Mouse (Mus musculus): Measurements from ENCODE around the gene Rgl2. TPM values are rescaled to one million over a fixed set of nuclear protein-coding genes. Genes with fewer than 3 reads are reported as not detected.
"Not testable (repeated sequence)": the region's sequence is repeated elsewhere in the genome, so short reads cannot be mapped to it uniquely, and the experiment has no call there.

Gene Rgl2
- polyA plus RNA-seq, 1 experiment from 2014 or later = 51.3 TPM

DNA sequence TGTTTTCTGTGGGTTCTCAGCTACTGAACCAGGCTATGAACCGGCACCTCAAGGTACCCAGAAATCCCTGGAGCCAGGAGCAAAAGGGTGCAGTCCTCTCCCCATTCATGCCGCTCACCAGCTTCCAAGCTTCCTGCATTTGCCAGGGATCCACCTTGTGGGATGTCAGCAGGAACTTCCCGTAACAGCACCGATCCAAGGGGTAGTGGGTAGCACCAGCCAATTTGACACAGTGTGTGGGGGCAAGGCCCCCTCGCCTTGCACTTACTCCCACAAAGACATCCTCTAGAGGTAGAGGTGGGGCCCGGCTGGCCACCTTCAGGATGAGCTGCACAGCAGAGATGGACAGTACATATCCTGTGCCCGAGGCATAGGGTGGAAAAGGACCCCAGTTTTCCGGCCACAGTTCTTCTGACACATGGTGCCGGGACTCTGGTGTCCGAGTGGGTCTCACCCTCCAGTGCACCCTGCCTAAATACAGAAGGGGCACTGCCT lies 20.8 kb downstream of the Rgl2 start:
- H3K36me3 ChIP-seq (ENCODE audit: control insufficient read depth, insufficient read depth, low read length) = peaks cover 22% of the 10 kb centered on the region; the same call in 1 of the 2 replicates
- no peaks in the 10 kb centered on the region for H3K27me3 ChIP-seq (ENCODE audit: control insufficient read depth, insufficient read depth, low read length)
- peak overlapping the region; percentile 49 for H3K4me3 ChIP-seq (ENCODE audit: low read depth, low read length)
- H3K4me1 ChIP-seq (ENCODE audit: control insufficient read depth, insufficient read depth, low read length) = peaks cover 39% of the 10 kb centered on the region
- 82% methylated on average over 10 of the region's 10 CpGs for WGBS
- no peaks in the 10 kb centered on the region for H3K9me3 ChIP-seq (ENCODE audit: control insufficient read depth, low read length)
- H3K4me2 ChIP-seq (ENCODE audit: low read depth, low read length) = peak overlapping the region; percentile 95
- H3K27ac ChIP-seq (ENCODE audit: low read depth, low read length) = peak overlapping the region; percentile 90; the same call in 1 of the 2 replicates
- H3K9ac ChIP-seq (replicated peaks; ENCODE audit: low read depth, low read length) = peak overlapping the region; percentile 72
- no peak for ATAC-seq (ENCODE audit: low read depth)

GRCm38 (mm10) chr17:33951021-33951946 lies 21.9 kb downstream of the Rgl2 start, which contains the start of gene B3galt4:
TSS of gene B3galt4 (minus strand) at chr17:33951488.
- Histone ChIP-seq H3K4me2 (ENCODE audit: low read depth, low read length) (peak within 1 kb of the TSS; percentile 95), H3K4me3 (ENCODE audit: low read depth, low read length) (peak within 1 kb of the TSS; percentile 49), H3K9me3 (ENCODE audit: control insufficient read depth, low read length) (no peaks in the 10 kb centered on the region), H3K27ac (ENCODE audit: low read depth, low read length) (peak within 1 kb of the TSS; percentile 90), H3K36me3 (ENCODE audit: control insufficient read depth, insufficient read depth, low read length) (peaks cover 19% of the 10 kb centered on the region; the same call in 1 of the 2 replicates), H3K4me1 (ENCODE audit: control insufficient read depth, insufficient read depth, low read length) (peaks cover 39% of the 10 kb centered on the region), H3K9ac (replicated peaks; ENCODE audit: low read depth, low read length) (peak within 1 kb of the TSS; percentile 72), H3K27me3 (ENCODE audit: control insufficient read depth, insufficient read depth, low read length) (no peaks in the 10 kb centered on the region)
- under 1% methylated on average over 45 of the region's 45 CpGs for WGBS
- ATAC-seq (ENCODE audit: low read depth) = peak; percentile 72

GRCm38 (mm10) chr17:33952015-33952414 lies 22.7 kb downstream of the Rgl2 start:
- Histone ChIP-seq H3K4me2 (ENCODE audit: low read depth, low read length) (peak overlapping the region; percentile 95), H3K36me3 (ENCODE audit: control insufficient read depth, insufficient read depth, low read length) (peaks cover 17% of the 10 kb centered on the region; the same call in 1 of the 2 replicates), H3K9ac (replicated peaks; ENCODE audit: low read depth, low read length) (peak overlapping the region; percentile 72; the same call in 1 of the 2 replicates), H3K4me1 (ENCODE audit: control insufficient read depth, insufficient read depth, low read length) (peaks cover 44% of the 10 kb centered on the region)
- not testable (repeated sequence) for H3K27ac ChIP-seq (ENCODE audit: low read depth, low read length); ATAC-seq (ENCODE audit: low read depth); H3K9me3 ChIP-seq (ENCODE audit: control insufficient read depth, low read length); H3K4me3 ChIP-seq (ENCODE audit: low read depth, low read length); H3K27me3 ChIP-seq (ENCODE audit: control insufficient read depth, insufficient read depth, low read length)
- 79% methylated on average over 13 of the region's 13 CpGs for WGBS

DNA sequence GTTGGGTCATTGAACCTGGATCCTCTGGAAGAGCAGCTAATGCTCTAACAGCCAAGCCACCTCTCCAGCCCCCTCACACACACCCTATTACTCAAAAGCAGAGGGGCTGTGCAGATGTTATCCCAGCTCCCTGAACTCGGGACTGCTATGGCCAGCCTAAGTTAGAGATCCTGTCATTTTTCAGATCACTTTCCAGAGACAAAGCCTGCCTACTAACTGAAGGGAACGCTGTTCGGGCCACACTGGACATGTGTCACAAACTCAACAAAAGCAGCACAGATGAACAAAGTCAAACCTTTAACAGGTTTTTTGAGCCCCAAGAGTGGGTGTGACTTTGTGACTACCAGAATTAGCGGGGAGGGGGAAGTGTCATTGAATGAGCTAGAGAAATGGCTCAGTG lies 23.5 kb downstream of the Rgl2 start:
- Histone ChIP-seq H3K4me3 (ENCODE audit: low read depth, low read length) (no peak overlapping the region), H3K36me3 (ENCODE audit: control insufficient read depth, insufficient read depth, low read length) (peaks cover 13% of the 10 kb centered on the region; the same call in 1 of the 2 replicates)

DNA sequence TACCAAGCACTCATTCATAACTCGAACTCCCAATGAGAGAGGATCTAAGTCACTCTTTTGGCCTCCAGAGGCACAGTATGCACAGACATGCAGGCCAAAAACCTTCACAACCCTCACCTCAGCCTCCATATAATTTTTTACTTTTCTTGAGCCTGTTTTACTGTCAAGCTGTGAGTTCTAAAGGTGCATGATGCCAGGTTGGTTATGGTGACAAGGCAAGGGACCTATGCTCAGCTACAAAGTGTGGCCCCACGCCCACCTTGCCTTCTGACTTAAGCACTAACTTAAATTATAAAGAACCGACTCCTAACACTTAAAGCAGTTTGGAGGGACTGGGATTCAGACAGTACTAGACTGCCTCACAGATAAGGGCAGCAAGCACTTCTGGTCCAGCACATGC lies 24.0 kb downstream of the Rgl2 start:
- ATAC-seq (ENCODE audit: low read depth) = no peak
- Histone ChIP-seq H3K9ac (replicated peaks; ENCODE audit: low read depth, low read length) (no peak overlapping the region), H3K36me3 (ENCODE audit: control insufficient read depth, insufficient read depth, low read length) (peaks cover 16% of the 10 kb centered on the region; the same call in 1 of the 2 replicates), H3K27me3 (ENCODE audit: control insufficient read depth, insufficient read depth, low read length) (no peaks in the 10 kb centered on the region), H3K4me3 (ENCODE audit: low read depth, low read length) (no peak overlapping the region), H3K9me3 (ENCODE audit: control insufficient read depth, low read length) (no peaks in the 10 kb centered on the region), H3K4me1 (ENCODE audit: control insufficient read depth, insufficient read depth, low read length) (peaks cover 44% of the 10 kb centered on the region), H3K4me2 (ENCODE audit: low read depth, low read length) (no peak overlapping the region), H3K27ac (ENCODE audit: low read depth, low read length) (no peak overlapping the region)
- whole genome bisulfite sequencing = 84% methylated on average over 3 of the region's 3 CpGs

More for the DNA sequence above, 23.5 kb downstream of the Rgl2 start:
- ATAC-seq (ENCODE audit: low read depth) = no peak
- H3K27me3 ChIP-seq (ENCODE audit: control insufficient read depth, insufficient read depth, low read length) = no peaks in the 10 kb centered on the region
- WGBS = 79% methylated on average over 4 of the region's 4 CpGs
- H3K9me3 ChIP-seq (ENCODE audit: control insufficient read depth, low read length) = no peaks in the 10 kb centered on the region
- no peak overlapping the region for H3K4me2 ChIP-seq (ENCODE audit: low read depth, low read length)
- H3K27ac ChIP-seq (ENCODE audit: low read depth, low read length) = no peak overlapping the region
- H3K9ac ChIP-seq (replicated peaks; ENCODE audit: low read depth, low read length) = no peak overlapping the region
- peaks cover 44% of the 10 kb centered on the region for H3K4me1 ChIP-seq (ENCODE audit: control insufficient read depth, insufficient read depth, low read length)

DNA sequence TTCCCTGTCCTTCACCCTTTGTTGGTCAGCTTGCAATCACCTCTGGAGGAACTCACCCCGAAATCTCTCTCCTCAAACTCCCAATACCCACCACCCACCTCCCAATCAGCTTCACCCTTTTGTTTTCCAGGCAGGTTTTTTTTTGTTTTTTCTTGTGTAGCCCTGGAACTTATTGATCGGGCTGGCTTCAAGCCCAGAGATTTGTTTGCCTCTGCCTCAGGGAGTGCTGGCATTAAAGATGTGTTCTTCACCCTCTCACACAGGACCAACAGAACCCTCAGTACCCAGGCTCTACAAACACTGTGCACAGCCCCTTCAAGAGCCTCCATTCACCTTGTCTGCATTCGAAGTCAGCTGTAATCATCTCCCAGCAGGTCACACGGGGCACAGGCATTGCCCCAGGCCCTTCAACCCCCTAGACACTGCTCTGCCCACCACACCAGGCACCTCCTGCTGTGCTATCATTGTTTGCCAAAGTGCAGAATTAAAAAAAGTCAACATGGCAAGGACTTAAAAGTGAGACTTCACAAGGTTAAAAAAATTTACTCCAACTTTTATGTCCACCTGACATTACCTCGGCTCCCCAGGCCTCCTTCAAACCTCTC lies 24.7 kb downstream of the Rgl2 start:
- Histone ChIP-seq H3K9ac (replicated peaks; ENCODE audit: low read depth, low read length) (peak overlapping the region; percentile 91), H3K27me3 (ENCODE audit: control insufficient read depth, insufficient read depth, low read length) (no peaks in the 10 kb centered on the region), H3K9me3 (ENCODE audit: control insufficient read depth, low read length) (no peaks in the 10 kb centered on the region), H3K4me3 (ENCODE audit: low read depth, low read length) (peak overlapping the region; percentile 96), H3K36me3 (ENCODE audit: control insufficient read depth, insufficient read depth, low read length) (peaks cover 23% of the 10 kb centered on the region; the same call in 1 of the 2 replicates), H3K4me1 (ENCODE audit: control insufficient read depth, insufficient read depth, low read length) (peaks cover 44% of the 10 kb centered on the region), H3K4me2 (ENCODE audit: low read depth, low read length) (peak overlapping the region; percentile 98), H3K27ac (ENCODE audit: low read depth, low read length) (no peak overlapping the region; the same call in 1 of the 2 replicates)
- ATAC-seq (ENCODE audit: low read depth) = no peak
- 27% methylated on average over 5 of the region's 5 CpGs for WGBS

DNA sequence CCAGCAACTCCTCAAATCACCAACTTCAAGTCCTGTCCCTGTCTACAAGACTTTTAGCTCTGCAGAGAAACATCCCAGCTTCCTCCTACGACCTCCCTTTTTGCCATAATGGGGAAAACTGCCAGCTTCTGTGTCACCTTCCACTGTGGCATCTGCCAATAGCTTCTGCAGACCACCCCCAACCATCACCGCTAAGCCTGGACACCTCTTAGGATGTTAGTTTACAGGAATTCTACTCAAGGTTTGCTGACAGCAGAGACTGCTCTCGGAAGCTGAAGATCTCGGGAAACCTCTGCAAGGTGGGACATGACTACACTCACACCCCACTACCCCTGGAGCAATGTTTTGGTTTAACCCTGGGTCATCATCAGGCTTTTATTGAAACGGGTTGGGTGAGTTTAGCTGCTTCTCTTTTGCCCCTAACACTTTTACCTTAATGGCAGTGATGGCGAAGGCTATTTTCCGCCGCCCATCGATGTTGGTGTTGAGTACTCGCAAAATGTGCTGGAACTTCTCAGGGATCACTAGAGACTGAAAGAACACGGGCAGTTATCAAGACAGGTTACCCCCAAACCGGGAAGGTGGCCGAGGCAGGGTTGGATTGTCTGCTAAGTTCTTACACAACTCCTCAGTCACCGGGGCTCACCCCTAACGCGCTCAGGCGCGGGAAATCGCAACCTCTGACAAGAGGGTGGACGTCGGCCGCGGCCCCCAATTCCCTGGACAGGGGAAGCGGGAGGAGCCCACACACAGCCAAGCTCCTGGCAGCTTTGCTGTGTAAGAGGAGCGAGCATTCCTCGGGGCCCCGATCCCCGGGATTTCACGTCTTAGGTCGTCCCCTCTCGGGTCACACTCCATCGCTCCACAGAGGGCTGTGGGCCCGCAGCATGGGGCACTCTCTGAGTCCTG lies 25.6 kb downstream of the Rgl2 start:
- Histone ChIP-seq H3K27me3 (ENCODE audit: control insufficient read depth, insufficient read depth, low read length) (no peaks in the 10 kb centered on the region), H3K4me2 (ENCODE audit: low read depth, low read length) (peak overlapping the region; percentile 98), H3K9ac (replicated peaks; ENCODE audit: low read depth, low read length) (peak overlapping the region; percentile 91), H3K4me3 (ENCODE audit: low read depth, low read length) (peak overlapping the region; percentile 96), H3K27ac (ENCODE audit: low read depth, low read length) (peak overlapping the region; percentile 91), H3K36me3 (ENCODE audit: control insufficient read depth, insufficient read depth, low read length) (peaks cover 25% of the 10 kb centered on the region), H3K4me1 (ENCODE audit: control insufficient read depth, insufficient read depth, low read length) (peaks cover 39% of the 10 kb centered on the region), H3K9me3 (ENCODE audit: control insufficient read depth, low read length) (no peaks in the 10 kb centered on the region)
- no peak; the same call in 1 of the 2 replicates for ATAC-seq (ENCODE audit: low read depth)
- WGBS = 1% methylated on average over 33 of the region's 33 CpGs

GRCm38 (mm10) chr17:33955555-33956214 lies 26.3 kb downstream of the Rgl2 start, which contains the start of the genes Vps52 and Rps18:
TSS of gene Vps52 (plus strand) at chr17:33955812.
TSS of gene Rps18 (minus strand) at chr17:33956001.
- under 1% methylated on average over 50 of the region's 50 CpGs for WGBS
- Histone ChIP-seq H3K9ac (replicated peaks; ENCODE audit: low read depth, low read length) (peak within 1 kb of the TSS; percentile 91), H3K27me3 (ENCODE audit: control insufficient read depth, insufficient read depth, low read length) (no peaks in the 10 kb centered on the region), H3K4me1 (ENCODE audit: control insufficient read depth, insufficient read depth, low read length) (peaks cover 31% of the 10 kb centered on the region), H3K36me3 (ENCODE audit: control insufficient read depth, insufficient read depth, low read length) (peaks cover 30% of the 10 kb centered on the region), H3K4me3 (ENCODE audit: low read depth, low read length) (peak within 1 kb of the TSS; percentile 96), H3K27ac (ENCODE audit: low read depth, low read length) (peak within 1 kb of the TSS; percentile 91), H3K4me2 (ENCODE audit: low read depth, low read length) (peak within 1 kb of the TSS; percentile 98), H3K9me3 (ENCODE audit: control insufficient read depth, low read length) (no peaks in the 10 kb centered on the region)
- ATAC-seq (ENCODE audit: low read depth) = peak; percentile 90
